Mouse (Mus musculus) limb, embryonic 12.5 days (tissue): Measurements from ENCODE around the gene Gabra5. TPM values are rescaled to one million over a fixed set of nuclear protein-coding genes. Genes with fewer than 3 reads are reported as not detected.

ENCODE experiments used
- ATAC-seq: fragments of 200-750 bp; cut with Nextera tagmentation; 2 replicates; pipeline ENCODE4 v1.8.0; 2017; ENCODE audit warnings: low read depth, moderate TSS enrichment; ENCODE audit not compliant: insufficient number of reproducible peaks, insufficient read depth, low FRiP score, low TSS enrichment
- H3K27ac ChIP-seq: fragments of 300-500 bp; sonication (generic); 2 replicates; pipeline ENCODE4 v1.5.1; 2016; ENCODE audit warnings: mild to moderate bottlenecking, moderate library complexity
- H3K27me3 ChIP-seq: fragments of 300-500 bp; sonication (generic); 2 replicates; pipeline ENCODE4 v1.6.1; 2016; ENCODE audit warnings: mild to moderate bottlenecking, moderate library complexity
- H3K36me3 ChIP-seq: fragments of 300-500 bp; sonication (generic); 2 replicates; pipeline ENCODE4 v1.6.1; 2016; ENCODE audit warnings: mild to moderate bottlenecking, moderate library complexity
- H3K4me1 ChIP-seq: fragments of 300-500 bp; sonication (generic); replicated peaks from 2 replicates; pipeline ENCODE4 v1.6.1; 2016
- H3K4me2 ChIP-seq: fragments of 300-500 bp; sonication (generic); 2 replicates; pipeline ENCODE4 v1.6.1; 2016; ENCODE audit warnings: mild to moderate bottlenecking, moderate library complexity
- H3K4me3 ChIP-seq: fragments of 300-500 bp; sonication (generic); replicated peaks from 2 replicates; pipeline ENCODE4 v1.5.1; 2016; ENCODE audit warnings: mild to moderate bottlenecking
- H3K9ac ChIP-seq: fragments of 300-500 bp; sonication (generic); replicated peaks from 2 replicates; pipeline ENCODE4 v1.6.1; 2016; ENCODE audit warnings: mild to moderate bottlenecking, moderate library complexity
- H3K9me3 ChIP-seq: fragments of 300-500 bp; sonication (generic); 2 replicates; pipeline ENCODE4 v1.6.1; 2016; ENCODE audit warnings: mild to moderate bottlenecking, moderate library complexity
- WGBS: fragments of 180-500 bp; shearing (Covaris S2); methylation state at CpG from one replicate; pipeline ENCODE4 v1.1.7; 2016; 5-methylcytosine and 5-hydroxymethylcytosine counted together
- polyA plus RNA-seq: library from polyadenylated mRNA; unstranded; fragments of >200 nt; fragmentation: Nextera tagmentation; extraction: Ambion mirVana; gene quantifications from 2 replicates; pipeline ENCODE4 v1.2.1, GENCODE M21; 2016

Gabra5 gene
- polyA plus RNA-seq, result 0.15 TPM in 2 replicates

GRCm38 (mm10) chr7:57509681-57510141, at the start of gene Gabra5:
Gabra5 (minus strand) TSS chr7:57510059.
- H3K27me3 ChIP-seq, result peaks cover 60% of the 10 kb centered on the region
- H3K4me3 ChIP-seq, result peak within 1 kb of the TSS; percentile 46
- H3K9me3 ChIP-seq, result no peaks in the 10 kb centered on the region
- peak; percentile 73; the same call in 1 of the 2 replicates for ATAC-seq
- H3K4me2 ChIP-seq, result peak within 1 kb of the TSS; percentile 75
- H3K4me1 ChIP-seq, result peaks cover 12% of the 10 kb centered on the region
- no peaks in the 10 kb centered on the region for H3K36me3 ChIP-seq
- no peak within 1 kb of the TSS; the same call in 1 of the 2 replicates for H3K9ac ChIP-seq
- H3K27ac ChIP-seq, result no peak within 1 kb of the TSS
- WGBS, result under 1% methylated on average over 59 of the region's 59 CpGs

GRCm38 (mm10) chr7:57538565-57538964, 28.7 kb upstream of the Gabra5 start:
- 18% methylated on average over 7 of the region's 7 CpGs for WGBS

GRCm38 (mm10) chr7:57532676-57533075, 22.8 kb upstream of the Gabra5 start:
- no peak overlapping the region for H3K9ac ChIP-seq
- H3K27ac ChIP-seq, result no peak overlapping the region
- H3K4me3 ChIP-seq, result no peak overlapping the region
- H3K4me1 ChIP-seq, result no peaks in the 10 kb centered on the region
- H3K36me3 ChIP-seq, result no peaks in the 10 kb centered on the region
- no peak overlapping the region for H3K4me2 ChIP-seq
- no peaks in the 10 kb centered on the region for H3K9me3 ChIP-seq
- ATAC-seq, result no peak
- WGBS, result 64% methylated on average over 10 of the region's 10 CpGs
- H3K27me3 ChIP-seq, result 0 out of 2 replicates have a peak, but pooled peaks cover 4% of the 10 kb centered on the region

More at GRCm38 (mm10) chr7:57538565-57538964, 28.7 kb upstream of the Gabra5 start:
- Histone ChIP-seq H3K4me1 (no peaks in the 10 kb centered on the region), H3K27me3 (no peaks in the 10 kb centered on the region), H3K4me3 (no peak overlapping the region), H3K27ac (no peak overlapping the region), H3K4me2 (no peak overlapping the region), H3K9me3 (no peaks in the 10 kb centered on the region), H3K9ac (no peak overlapping the region), H3K36me3 (no peaks in the 10 kb centered on the region)
- ATAC-seq, result no peak

GRCm38 (mm10) chr7:57529954-57530353, 20.1 kb upstream of the Gabra5 start:
- Histone ChIP-seq H3K4me1 (no peaks in the 10 kb centered on the region), H3K9me3 (no peaks in the 10 kb centered on the region), H3K4me2 (no peak overlapping the region), H3K27me3 (0 out of 2 replicates have a peak, but pooled peaks cover 4% of the 10 kb centered on the region), H3K36me3 (no peaks in the 10 kb centered on the region), H3K9ac (no peak overlapping the region), H3K4me3 (no peak overlapping the region), H3K27ac (no peak overlapping the region)
- ATAC-seq, result no peak
- WGBS, result 93% methylated on average over 8 of the region's 8 CpGs

- ATAC-seq, result no peak
- 91% methylated on average over 3 of the region's 4 CpGs for WGBS
Observed at GRCm38 (mm10) chr7:57529451-57529850, 19.6 kb upstream of the Gabra5 start.

GRCm38 (mm10) chr7:57512955-57513354, 3.1 kb upstream of the Gabra5 start:
- H3K4me3 ChIP-seq, result no peak overlapping the region
- no peak overlapping the region for H3K27ac ChIP-seq
- H3K9me3 ChIP-seq, result no peaks in the 10 kb centered on the region
- H3K36me3 ChIP-seq, result no peaks in the 10 kb centered on the region
- no peak overlapping the region for H3K9ac ChIP-seq
- no peak overlapping the region for H3K4me2 ChIP-seq
- peaks cover 12% of the 10 kb centered on the region for H3K4me1 ChIP-seq
- 36% methylated on average over 3 of the region's 3 CpGs for WGBS
- no peak for ATAC-seq
- H3K27me3 ChIP-seq, result peaks cover 40% of the 10 kb centered on the region

More at GRCm38 (mm10) chr7:57529451-57529850, 19.6 kb upstream of the Gabra5 start:
- Histone ChIP-seq H3K9ac (no peak overlapping the region), H3K4me1 (no peaks in the 10 kb centered on the region), H3K4me2 (no peak overlapping the region), H3K36me3 (no peaks in the 10 kb centered on the region), H3K4me3 (no peak overlapping the region), H3K27me3 (0 out of 2 replicates have a peak, but pooled peaks cover 4% of the 10 kb centered on the region), H3K27ac (no peak overlapping the region), H3K9me3 (no peaks in the 10 kb centered on the region)

GRCm38 (mm10) chr7:57508860-57509632, 813 bp downstream of the Gabra5 start:
- H3K9me3 ChIP-seq, result no peaks in the 10 kb centered on the region
- 2% methylated on average over 71 of the region's 72 CpGs for WGBS
- no peaks in the 10 kb centered on the region for H3K36me3 ChIP-seq
- H3K4me1 ChIP-seq, result peaks cover 12% of the 10 kb centered on the region
- H3K9ac ChIP-seq, result no peak overlapping the region; the same call in 1 of the 2 replicates
- no peak overlapping the region for H3K27ac ChIP-seq
- H3K4me2 ChIP-seq, result peak overlapping the region; percentile 75
- H3K4me3 ChIP-seq, result peak overlapping the region; percentile 46
- peaks cover 57% of the 10 kb centered on the region for H3K27me3 ChIP-seq
- ATAC-seq, result peak; percentile 63

GRCm38 (mm10) chr7:57502809-57503208, 7.0 kb downstream of the Gabra5 start:
- Histone ChIP-seq H3K27me3 (peaks cover 18% of the 10 kb centered on the region), H3K4me2 (no peak overlapping the region), H3K36me3 (no peaks in the 10 kb centered on the region), H3K4me1 (no peaks in the 10 kb centered on the region), H3K27ac (no peak overlapping the region), H3K9me3 (no peaks in the 10 kb centered on the region), H3K4me3 (no peak overlapping the region), H3K9ac (no peak overlapping the region)
- ATAC-seq, result no peak
- 80% methylated on average over 4 of the region's 4 CpGs for WGBS

- WGBS, result 82% methylated on average over 4 of the region's 4 CpGs
- Histone ChIP-seq H3K27me3 (no peaks in the 10 kb centered on the region), H3K9me3 (no peaks in the 10 kb centered on the region), H3K9ac (no peak overlapping the region), H3K27ac (no peak overlapping the region), H3K4me3 (no peak overlapping the region), H3K4me2 (no peak overlapping the region), H3K36me3 (no peaks in the 10 kb centered on the region), H3K4me1 (no peaks in the 10 kb centered on the region)
- ATAC-seq, result no peak
Observed at GRCm38 (mm10) chr7:57491795-57492194, 18.1 kb downstream of the Gabra5 start.

- H3K4me2 ChIP-seq, result no peak overlapping the region
Observed at GRCm38 (mm10) chr7:57486907-57487306, 23.0 kb downstream of the Gabra5 start.

GRCm38 (mm10) chr7:57482896-57483295, 27.0 kb downstream of the Gabra5 start:
- Histone ChIP-seq H3K9ac (no peak overlapping the region), H3K27ac (no peak overlapping the region)
- no peak for ATAC-seq

More at GRCm38 (mm10) chr7:57486907-57487306, 23.0 kb downstream of the Gabra5 start:
- ATAC-seq, result no peak
- Histone ChIP-seq H3K27me3 (no peaks in the 10 kb centered on the region), H3K27ac (no peak overlapping the region), H3K9me3 (no peaks in the 10 kb centered on the region), H3K4me3 (no peak overlapping the region), H3K4me1 (no peaks in the 10 kb centered on the region), H3K36me3 (no peaks in the 10 kb centered on the region), H3K9ac (no peak overlapping the region)
- WGBS, result 77% methylated on average over 6 of the region's 6 CpGs

More at GRCm38 (mm10) chr7:57482896-57483295, 27.0 kb downstream of the Gabra5 start:
- Histone ChIP-seq H3K4me2 (no peak overlapping the region), H3K9me3 (no peaks in the 10 kb centered on the region), H3K27me3 (no peaks in the 10 kb centered on the region), H3K4me1 (no peaks in the 10 kb centered on the region), H3K4me3 (no peak overlapping the region), H3K36me3 (no peaks in the 10 kb centered on the region)
